Mouse (Mus musculus) forebrain, postnatal 0 days (tissue): ENCODE data around the gene Cldn5. TPM values are rescaled to one million over a fixed set of nuclear protein-coding genes. Genes with fewer than 3 reads are reported as not detected.

Source experiments
- ATAC-seq: fragments of 200-750 bp; cut with Nextera tagmentation; 2 replicates; pipeline ENCODE4 v1.8.0; 2017; ENCODE audit warnings: mild to moderate bottlenecking, moderate library complexity
- DNase-seq: peaks from one replicate; pipeline ENCODE4 v3.0.0-alpha.2; 2015
- H3K27ac ChIP-seq: fragments of 300-500 bp; sonication (generic); 2 replicates; pipeline ENCODE4 v1.5.1; 2014; ENCODE audit warnings: low read depth, mild to moderate bottlenecking, antibody characterized with exemption, low read length, moderate library complexity, mixed read lengths
- H3K27me3 ChIP-seq: fragments of 300-500 bp; sonication (generic); 2 replicates; pipeline ENCODE4 v1.6.1; 2014; ENCODE audit warnings: mild to moderate bottlenecking, low read length, mixed read lengths; ENCODE audit not compliant: insufficient read depth
- H3K36me3 ChIP-seq: fragments of 300-500 bp; sonication (generic); 2 replicates; pipeline ENCODE4 v1.6.1; 2014; ENCODE audit warnings: mild to moderate bottlenecking, moderate library complexity; ENCODE audit not compliant: insufficient read depth
- H3K4me1 ChIP-seq: fragments of 300-500 bp; sonication (generic); 2 replicates; pipeline ENCODE4 v1.6.1; 2014; ENCODE audit warnings: antibody characterized with exemption; ENCODE audit not compliant: insufficient read depth
- H3K4me2 ChIP-seq: fragments of 300-500 bp; sonication (generic); 2 replicates; pipeline ENCODE4 v1.6.1; 2014; ENCODE audit warnings: low read depth, mild to moderate bottlenecking, moderate library complexity
- H3K4me3 ChIP-seq: fragments of 300-500 bp; sonication (generic); 2 replicates; pipeline ENCODE4 v1.5.1; 2014; ENCODE audit warnings: low read depth, low read length, mixed read lengths
- H3K9ac ChIP-seq: fragments of 300-500 bp; sonication (generic); 2 replicates; pipeline ENCODE4 v1.6.1; 2014; ENCODE audit warnings: mild to moderate bottlenecking
- H3K9me3 ChIP-seq: fragments of 300-500 bp; sonication (generic); 2 replicates; pipeline ENCODE4 v1.6.1; 2016; ENCODE audit warnings: low read length
- CTCF ChIP-seq: sonication (generic); IDR thresholded peaks from 2 replicates; pipeline ENCODE4 v1.5.1; 2016; ENCODE audit warnings: antibody characterized with exemption, control low read depth, low read depth
- WGBS: fragments of 180-500 bp; shearing (Covaris S2); extraction: QIAGEN DNeasy Blood & Tissue Kit; methylation state at CpG from one replicate; pipeline ENCODE4 v1.1.7; 2014; 5-methylcytosine and 5-hydroxymethylcytosine counted together
- polyA plus RNA-seq: library from polyadenylated mRNA; unstranded; fragments of >200 nt; fragmentation: Nextera tagmentation; extraction: Ambion mirVana; gene quantifications from 2 replicates; pipeline ENCODE4 v1.2.1, GENCODE M21; 2015
- total RNA-seq: library from RNA; depleted of rRNA; stranded (reverse); fragments of >200 nt; gene quantifications from 2 replicates; pipeline ENCODE4 v1.2.3, GENCODE M21; 2014

The Cldn5 gene
- total and polyA plus RNA-seq, 2 experiments from 2014 or later, result 126 to 182 TPM

DNA sequence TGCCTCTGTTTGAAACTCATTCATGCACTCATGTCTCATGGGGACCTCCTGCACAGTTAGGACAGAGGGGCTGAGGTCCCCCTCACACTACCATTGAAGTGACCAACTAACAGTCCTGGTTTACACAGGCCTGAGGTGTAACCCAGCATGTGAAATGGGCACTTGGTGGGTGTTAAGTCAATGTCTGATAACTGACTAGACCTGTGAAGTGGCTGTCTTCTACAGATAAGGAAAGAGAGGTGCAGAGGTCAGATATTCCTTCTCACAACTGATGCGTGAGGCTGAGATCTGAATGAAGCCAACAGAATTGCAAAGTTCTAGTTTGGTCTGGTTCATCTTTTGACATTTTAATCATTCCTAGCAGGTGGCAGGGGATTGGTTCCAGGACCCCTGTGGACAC is 8.8 kb downstream of the Cldn5 start:
- no peak overlapping the region for H3K9ac ChIP-seq
- H3K36me3 ChIP-seq, result no peaks in the 10 kb centered on the region
- WGBS, result 86% methylated on average over 1 of the region's 1 CpGs
- H3K27me3 ChIP-seq, result no peaks in the 10 kb centered on the region
- H3K27ac ChIP-seq, result no peak overlapping the region
- H3K4me3 ChIP-seq, result no peak overlapping the region
- no peak overlapping the region for H3K4me2 ChIP-seq
- no peaks in the 10 kb centered on the region for H3K9me3 ChIP-seq
- H3K4me1 ChIP-seq, result no peaks in the 10 kb centered on the region
- ATAC-seq, result no peak
- no peak for DNase-seq
- no peak for TF ChIP-seq CTCF

DNA sequence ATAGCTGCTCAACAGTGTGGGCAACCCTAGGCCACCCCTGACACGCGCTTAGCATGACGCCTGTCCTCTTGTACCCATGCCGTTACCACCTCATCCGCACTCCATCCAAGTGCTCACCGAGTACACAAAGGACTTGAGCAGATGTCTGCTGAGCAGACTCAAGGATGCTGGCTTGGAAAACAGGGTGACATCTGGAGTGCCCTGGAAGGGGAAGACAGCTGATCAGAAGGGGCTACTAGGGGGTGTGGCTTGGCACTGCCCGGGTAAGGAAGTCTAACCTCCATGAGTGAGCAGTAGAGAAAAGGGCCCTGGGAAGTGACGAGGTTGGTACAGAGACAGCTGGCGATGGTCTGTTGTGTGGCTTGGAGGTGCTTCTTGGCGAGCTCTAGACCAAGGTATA is 10.0 kb downstream of the Cldn5 start:
- Histone ChIP-seq H3K4me2 (no peak overlapping the region), H3K9ac (no peak overlapping the region), H3K4me3 (no peak overlapping the region), H3K4me1 (no peaks in the 10 kb centered on the region), H3K36me3 (no peaks in the 10 kb centered on the region), H3K9me3 (no peaks in the 10 kb centered on the region), H3K27ac (no peak overlapping the region), H3K27me3 (no peaks in the 10 kb centered on the region)
- TF ChIP-seq CTCF, result no peak
- DNase-seq (no peak), ATAC-seq (no peak)
- WGBS, result 91% methylated on average over 10 of the region's 10 CpGs

DNA sequence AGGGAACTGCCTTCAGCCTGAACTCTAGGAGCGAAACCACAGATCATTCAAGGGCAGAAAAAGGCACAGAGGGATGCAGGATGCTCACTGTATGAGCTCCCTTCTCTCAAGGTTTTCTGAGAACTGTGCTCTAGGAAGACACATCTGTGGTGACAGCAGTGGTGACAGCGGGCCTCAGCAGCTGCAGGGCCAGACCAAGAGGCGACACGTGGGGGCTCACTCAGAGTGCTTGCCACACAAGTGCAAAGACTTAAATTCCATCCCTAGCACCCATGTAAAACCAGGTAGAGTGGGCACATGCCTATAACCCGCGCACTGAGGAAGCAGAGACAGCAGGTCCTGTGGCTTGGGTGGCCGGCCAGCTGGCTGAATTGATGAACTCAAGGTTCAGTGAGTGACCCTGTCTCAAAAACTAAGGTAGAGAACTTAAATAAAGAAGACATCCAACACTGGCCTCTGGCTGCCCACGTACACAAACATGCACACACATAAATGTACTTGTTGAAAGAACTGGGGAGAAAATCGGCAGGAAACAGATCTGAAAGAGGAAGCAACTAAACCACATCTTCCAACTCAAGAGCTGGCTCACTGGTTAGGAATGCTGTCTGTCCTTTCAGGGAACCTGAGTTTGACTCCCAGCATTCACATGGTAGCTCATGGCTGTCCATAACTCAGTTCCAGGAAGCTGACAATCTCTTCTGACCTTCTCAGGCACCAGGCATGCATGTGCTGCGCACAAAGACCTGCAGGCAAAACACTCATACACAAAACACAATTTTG is 12.2 kb downstream of the Cldn5 start:
- H3K9me3 ChIP-seq, result no peaks in the 10 kb centered on the region

DNA sequence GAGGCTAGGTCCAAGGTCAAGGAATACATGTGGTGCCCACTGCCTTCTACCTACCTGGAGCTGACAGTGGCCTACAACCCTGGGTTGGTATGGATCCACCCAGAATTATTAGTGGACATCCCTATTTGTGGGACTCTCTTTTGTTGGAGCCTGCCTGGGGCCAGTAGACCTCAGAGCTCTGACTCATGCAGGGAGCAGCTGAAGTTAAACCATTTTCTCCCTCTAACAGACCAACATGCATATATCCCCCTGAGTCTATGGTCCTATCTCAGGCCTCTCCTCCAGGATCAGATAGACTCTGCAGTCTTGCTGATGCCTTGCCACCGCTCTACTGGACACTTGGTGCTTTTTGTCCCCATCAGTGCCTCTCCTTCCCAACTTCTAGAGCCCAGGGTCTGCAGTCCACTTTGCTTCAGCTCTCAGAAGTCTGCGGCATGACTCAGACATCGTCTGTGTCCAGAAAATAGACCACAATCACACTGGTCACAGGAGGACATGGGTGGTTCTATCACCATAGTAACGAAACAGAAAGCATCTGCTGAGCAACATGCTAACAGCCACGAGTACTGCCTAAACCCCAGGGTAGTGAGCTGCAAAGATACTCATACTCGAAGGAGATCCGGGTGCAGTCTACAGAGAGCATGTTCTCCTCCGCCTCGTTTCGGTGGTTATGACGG is 18.7 kb downstream of the Cldn5 start:
- DNase-seq (no peak), ATAC-seq (no peak; the same call in 1 of the 2 replicates)
- no peak for TF ChIP-seq CTCF
- 88% methylated on average over 11 of the region's 11 CpGs for WGBS
- Histone ChIP-seq H3K36me3 (0 out of 2 replicates have a peak, but pooled peaks cover 4% of the 10 kb centered on the region), H3K27ac (no peak overlapping the region), H3K9me3 (no peaks in the 10 kb centered on the region), H3K4me2 (no peak overlapping the region), H3K4me1 (no peaks in the 10 kb centered on the region), H3K9ac (no peak overlapping the region), H3K27me3 (no peaks in the 10 kb centered on the region), H3K4me3 (no peak overlapping the region)

More for the DNA sequence above, 12.2 kb downstream of the Cldn5 start:
- Histone ChIP-seq H3K36me3 (no peaks in the 10 kb centered on the region), H3K4me2 (no peak overlapping the region), H3K27ac (no peak overlapping the region), H3K27me3 (no peaks in the 10 kb centered on the region), H3K4me3 (no peak overlapping the region), H3K4me1 (no peaks in the 10 kb centered on the region), H3K9ac (no peak overlapping the region)
- 92% methylated on average over 10 of the region's 10 CpGs for WGBS
- TF ChIP-seq CTCF, result no peak
- DNase-seq (no peak), ATAC-seq (no peak)

DNA sequence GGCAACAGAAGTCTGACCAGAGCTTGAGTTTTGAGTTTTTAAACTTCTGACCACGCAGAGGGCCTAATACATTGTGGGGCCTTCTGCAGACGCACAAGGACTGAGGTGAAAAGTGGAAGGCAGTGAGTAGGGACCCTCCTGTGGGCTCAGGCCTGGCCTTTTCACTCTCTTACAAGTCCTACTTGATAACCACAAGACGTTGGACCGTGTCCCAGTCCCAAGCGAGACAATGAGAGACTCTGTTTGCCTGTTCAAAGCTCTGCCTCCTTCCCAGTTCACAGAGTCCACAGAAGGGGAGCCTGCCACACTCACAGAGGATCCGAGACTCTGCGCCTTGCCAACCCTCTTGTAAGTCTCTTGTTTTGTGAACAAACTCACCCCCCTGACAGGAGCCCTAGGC is 20.0 kb downstream of the Cldn5 start:
- DNase-seq (no peak), ATAC-seq (no peak; the same call in 1 of the 2 replicates)
- Histone ChIP-seq H3K9ac (no peak overlapping the region), H3K9me3 (no peaks in the 10 kb centered on the region), H3K27ac (no peak overlapping the region), H3K27me3 (no peaks in the 10 kb centered on the region), H3K4me1 (no peaks in the 10 kb centered on the region), H3K36me3 (peaks cover 9% of the 10 kb centered on the region; the same call in 1 of the 2 replicates), H3K4me3 (no peak overlapping the region), H3K4me2 (no peak overlapping the region)
- WGBS, result 59% methylated on average over 7 of the region's 7 CpGs
- TF ChIP-seq CTCF, result no peak

DNA sequence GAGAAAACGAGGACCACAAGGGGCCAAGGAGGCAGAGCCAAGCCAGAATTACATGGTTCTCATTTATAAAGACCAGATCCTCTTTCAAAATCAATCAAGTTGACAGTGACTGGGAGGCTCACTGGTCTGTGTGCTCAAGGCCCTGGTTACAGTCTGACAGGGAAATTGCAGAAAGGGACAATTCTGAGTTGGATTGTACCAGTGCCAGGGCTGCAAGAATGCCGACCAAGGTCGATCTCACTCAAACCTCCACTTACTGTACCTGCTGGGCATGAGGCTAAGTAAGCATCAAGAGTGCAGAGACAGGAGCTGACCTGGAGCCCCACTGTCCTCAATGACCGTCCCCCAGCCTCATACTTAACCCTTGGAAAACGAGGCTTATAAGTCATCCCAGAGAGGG is 21.5 kb downstream of the Cldn5 start:
- Histone ChIP-seq H3K27me3 (no peaks in the 10 kb centered on the region), H3K27ac (no peak overlapping the region), H3K4me2 (no peak overlapping the region), H3K9me3 (no peaks in the 10 kb centered on the region), H3K4me3 (no peak overlapping the region), H3K9ac (no peak overlapping the region), H3K36me3 (peaks cover 9% of the 10 kb centered on the region; the same call in 1 of the 2 replicates), H3K4me1 (no peaks in the 10 kb centered on the region)
- ATAC-seq (no peak), DNase-seq (no peak)
- 94% methylated on average over 5 of the region's 5 CpGs for WGBS
- TF ChIP-seq CTCF, result no peak

DNA sequence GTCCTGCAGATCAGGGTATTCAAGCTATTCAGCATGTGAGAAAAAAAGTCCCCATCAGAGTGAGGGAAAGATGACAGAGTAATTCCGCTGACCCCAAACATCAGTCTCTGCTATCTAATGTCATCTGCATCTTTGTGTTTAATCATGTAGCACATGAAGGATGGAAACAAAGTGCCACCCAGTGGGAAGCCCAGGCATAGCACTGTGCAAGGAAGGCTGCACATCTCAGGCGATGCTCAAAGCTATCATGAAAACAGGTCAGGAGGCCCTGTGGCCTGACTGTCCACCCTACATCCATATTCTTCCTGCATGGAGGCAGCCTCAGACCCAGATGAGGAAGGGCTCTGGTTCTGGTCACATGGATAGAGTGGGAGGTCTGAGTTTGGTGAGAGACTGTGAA is 22.2 kb downstream of the Cldn5 start:
- ATAC-seq, result peak; percentile 88
- peak; percentile 75 for DNase-seq
- no peaks in the 10 kb centered on the region for H3K27me3 ChIP-seq
- H3K27ac ChIP-seq, result no peak overlapping the region
- H3K9ac ChIP-seq, result no peak overlapping the region
- no peaks in the 10 kb centered on the region for H3K4me1 ChIP-seq
- WGBS, result 63% methylated on average over 2 of the region's 2 CpGs
- peak; percentile 91 for TF ChIP-seq CTCF
- H3K4me2 ChIP-seq, result no peak overlapping the region
- H3K4me3 ChIP-seq, result no peak overlapping the region
- peaks cover 9% of the 10 kb centered on the region; the same call in 1 of the 2 replicates for H3K36me3 ChIP-seq
- H3K9me3 ChIP-seq, result no peaks in the 10 kb centered on the region
